Mouse (Mus musculus) liver, embryonic 15.5 days (tissue): Measurements from ENCODE around the gene Gm5483. TPM values are rescaled to one million over a fixed set of nuclear protein-coding genes. Genes with fewer than 3 reads are reported as not detected.

Experiments used
- polyA plus RNA-seq: library from polyadenylated mRNA; unstranded; fragments of >200 nt; fragmentation: Nextera tagmentation; extraction: Ambion mirVana; gene quantifications from 2 replicates; pipeline ENCODE4 v1.2.1, GENCODE M21; 2015

The Gm5483 gene
- polyA plus RNA-seq, 1 experiment from 2014 or later: 234 TPM

Other genes starting within 250 kb of the Gm5483 start
- gene Parp9, start 245.7 kb upstream of the Gm5483 start, polyA plus RNA-seq: 9.0 and 9.5 TPM in 2 replicates
- gene Dtx3l, start 245.1 kb upstream of the Gm5483 start, polyA plus RNA-seq: 4.9 TPM in 2 replicates
- 32.6 and 32.9 TPM in 2 replicates for gene Kpna1, start 205.5 kb upstream of the Gm5483 start, polyA plus RNA-seq
- 2.3 and 2.5 TPM in 2 replicates for gene Wdr5b, start 143.0 kb upstream of the Gm5483 start, polyA plus RNA-seq
- gene Fam162a, start 112.6 kb upstream of the Gm5483 start, polyA plus RNA-seq: 189 and 192 TPM in 2 replicates
- 39.3 and 42.4 TPM in 2 replicates for gene Ccdc58, start 112.5 kb upstream of the Gm5483 start, polyA plus RNA-seq
- 0.03 TPM in 1 of 2 replicates, not detected in the other for gene Csta1, start 53.0 kb upstream of the Gm5483 start, polyA plus RNA-seq
- gene Stfa2l1, start 27.4 kb upstream of the Gm5483 start, polyA plus RNA-seq: 56.4 and 66.8 TPM in 2 replicates
- gene Gm5416, start 26.2 kb downstream of the Gm5483 start, polyA plus RNA-seq: 6.7 TPM in 2 replicates
- 14.7 and 17.8 TPM in 2 replicates for gene 2010005H15Rik, start 37.3 kb downstream of the Gm5483 start, polyA plus RNA-seq
- gene Stfa1, start 92.7 kb downstream of the Gm5483 start, polyA plus RNA-seq: 449 and 596 TPM in 2 replicates
- gene BC117090, start 150.1 kb downstream of the Gm5483 start, polyA plus RNA-seq: 1.5 and 1.8 TPM in 2 replicates
- gene BC100530, start 183.5 kb downstream of the Gm5483 start, polyA plus RNA-seq: 382 and 487 TPM in 2 replicates
- 33.2 and 37.7 TPM in 2 replicates for gene Stfa2, start 224.2 kb downstream of the Gm5483 start, polyA plus RNA-seq